Mouse (Mus musculus): ENCODE measurements at regions not wholly inside any gene's neighbourhood (a gene's known extent, or its start where the extent isn't known, plus 50 kb on each side); places are given as distances from the start of the nearest gene placed in this dataset.

- no peak for TF ChIP-seq CTCF (IDR thresholded peaks at IDR 0.05; ENCODE audit: low read depth, low read length)
- TF ChIP-seq POLR2A (IDR thresholded peaks at IDR 0.05; ENCODE audit: borderline replicate concordance, low read depth, low read length) = no peak
Observed at GRCm38 (mm10) chr13:25958153-25958466, 687.8 kb upstream of the Nrsn1 start.

Data from bone marrow macrophage, adult 2 months (primary cell).